Mouse (Mus musculus): ENCODE measurements at regions not wholly inside any gene's neighbourhood (a gene's known extent, or its start where the extent isn't known, plus 50 kb on each side); places are given as distances from the start of the nearest gene placed in this dataset.

- Histone ChIP-seq H3K9ac (ENCODE audit: control insufficient read depth, low read depth, low read length, poor library complexity, severe bottlenecking) (no peak overlapping the region), H3K9me3 (replicated peaks; ENCODE audit: insufficient read depth, low read length) (no peaks in the 10 kb centered on the region), H3K27ac (ENCODE audit: control insufficient read depth, low read depth, low read length) (no peak overlapping the region), H3K36me3 (ENCODE audit: control insufficient read depth in 1 of 2, insufficient read depth in 2 of 2, low read length in 2 of 2) (no peaks in the 10 kb centered on the region), H3K79me2 (ENCODE audit: control insufficient read depth, insufficient read depth, low read length, poor library complexity) (no peaks in the 10 kb centered on the region), H3K27me3 (ENCODE audit: control insufficient read depth in 1 of 2, insufficient read depth in 2 of 2, low read length in 2 of 2) (no peaks in the 10 kb centered on the region), H3K4me1 (ENCODE audit: control insufficient read depth in 1 of 2, insufficient read depth in 2 of 2, low read length in 2 of 2) (no peaks in the 10 kb centered on the region), H3K4me3 (ENCODE audit: control insufficient read depth in 1 of 2, insufficient read depth in 1 of 2, low read depth in 2 of 2, low read length in 2 of 2) (no peak overlapping the region)
- TF ChIP-seq KAT2A (conservative IDR thresholded peaks at IDR 0.05; ENCODE audit: low read depth, low read length): no peak
- no peak for TF ChIP-seq NRF1 (IDR thresholded peaks at IDR 0.05; ENCODE audit: insufficient read depth, low read depth, low read length, poor library complexity, severe bottlenecking)
- TF ChIP-seq MEF2A (IDR thresholded peaks at IDR 0.05; ENCODE audit: extremely low read depth, insufficient replicate concordance, low read depth, low read length, poor library complexity, severe bottlenecking): no peak
- TF ChIP-seq ZKSCAN1 (IDR thresholded peaks at IDR 0.05; ENCODE audit: low read depth, low read length): no peak
- no peak for TF ChIP-seq RAD21 (IDR thresholded peaks at IDR 0.05; ENCODE audit: low read depth, low read length)
- TF ChIP-seq JUND (IDR thresholded peaks at IDR 0.05; ENCODE audit: low read depth, low read length): no peak
- TF ChIP-seq ZC3H11A (IDR thresholded peaks at IDR 0.05; ENCODE audit: low read depth, low read length): no peak
- DNase-seq (ENCODE audit: low read depth, low spot score): no peak
These were observed 240.3 kb upstream of the Lrig3 start for GRCm38 (mm10) chr10:125725681-125726139.

- Histone ChIP-seq H3K4me1 (ENCODE audit: control insufficient read depth in 1 of 2, insufficient read depth in 2 of 2, low read length in 2 of 2) (no peaks in the 10 kb centered on the region), H3K79me2 (ENCODE audit: control insufficient read depth, insufficient read depth, low read length, poor library complexity) (no peaks in the 10 kb centered on the region), H3K36me3 (ENCODE audit: control insufficient read depth in 1 of 2, insufficient read depth in 2 of 2, low read length in 2 of 2) (no peaks in the 10 kb centered on the region), H3K27ac (ENCODE audit: control insufficient read depth, low read depth, low read length) (no peak overlapping the region), H3K27me3 (ENCODE audit: control insufficient read depth in 1 of 2, insufficient read depth in 2 of 2, low read length in 2 of 2) (no peaks in the 10 kb centered on the region), H3K4me3 (ENCODE audit: control insufficient read depth in 1 of 2, insufficient read depth in 1 of 2, low read depth in 2 of 2, low read length in 2 of 2) (no peak overlapping the region), H3K9ac (ENCODE audit: control insufficient read depth, low read depth, low read length, poor library complexity, severe bottlenecking) (no peak overlapping the region), H3K9me3 (replicated peaks; ENCODE audit: insufficient read depth, low read length) (no peaks in the 10 kb centered on the region)
- no peak for DNase-seq (ENCODE audit: low read depth, low spot score)
- TF ChIP-seq NELFE (IDR thresholded peaks at IDR 0.05; ENCODE audit: low read depth, low read length) (no peak), USF2 (IDR thresholded peaks at IDR 0.05; ENCODE audit: borderline replicate concordance in 1 of 2, insufficient read depth in 1 of 2, low read depth in 1 of 2, low read length in 2 of 2) (no peak), MAZ (IDR thresholded peaks at IDR 0.05; ENCODE audit: low read depth, low read length) (no peak), ETS1 (IDR thresholded peaks at IDR 0.05; ENCODE audit: low read depth, low read length) (no peak), RCOR1 (IDR thresholded peaks at IDR 0.05; ENCODE audit: low read depth, low read length) (no peak), RAD21 (IDR thresholded peaks at IDR 0.05; ENCODE audit: low read depth, low read length) (no peak), EP300 (IDR thresholded peaks at IDR 0.05; ENCODE audit: low read depth in 1 of 2, low read length in 2 of 2) (no peak), MYB (IDR thresholded peaks at IDR 0.05; ENCODE audit: low read depth, low read length) (no peak), NRF1 (IDR thresholded peaks at IDR 0.05; ENCODE audit: insufficient read depth, low read depth, low read length, poor library complexity, severe bottlenecking) (no peak), POLR2AphosphoS5 (IDR thresholded peaks at IDR 0.05; ENCODE audit: borderline replicate concordance, low read depth, low read length) (no peak)
These were observed 239.4 kb upstream of the Lrig3 start for GRCm38 (mm10) chr10:125726546-125726945.
